Mouse (Mus musculus) layer of hippocampus, adult 2 months (tissue): ENCODE measurements around the gene Ppig. TPM values are rescaled to one million over a fixed set of nuclear protein-coding genes. Genes with fewer than 3 reads are reported as not detected.

Source experiments
- DNase-seq, 2 experiments: peaks; one replicate each; pipeline ENCODE4 v3.0.0; 2022; ENCODE audit warnings: low spot score in 2 of 2
- H3K27ac ChIP-seq: fragments of 200-600 bp; 2 replicates; pipeline ENCODE4 v1.8.1; 2022
- H3K4me3 ChIP-seq: fragments of 200-600 bp; 2 replicates; pipeline ENCODE4 v1.8.1; 2022; ENCODE audit warnings: mild to moderate bottlenecking
- CTCF ChIP-seq: fragments of 200-600 bp; conservative IDR thresholded peaks from 2 replicates; pipeline ENCODE4 v1.8.1; 2022; ENCODE audit warnings: antibody characterized with exemption, mild to moderate bottlenecking, moderate library complexity
- total RNA-seq, 2 experiments: library from RNA; stranded (reverse); gene quantifications; 2 replicates each; pipeline ENCODE4 v1.2.3; 2021

The Ppig gene
- total RNA-seq, 2 experiments from 2014 or later = 67.7 to 67.8 TPM

GRCm38 (mm10) chr2:69778836-69779177 lies 56.5 kb downstream of the Ppig start:
- peak; percentile 64 for TF ChIP-seq CTCF
- Histone ChIP-seq H3K4me3 (no peak overlapping the region), H3K27ac (no peak overlapping the region)
- no peak for DNase-seq

GRCm38 (mm10) chr2:69788974-69789373 lies 66.6 kb downstream of the Ppig start:
- Histone ChIP-seq H3K4me3 (peak overlapping the region; percentile 97), H3K27ac (peak overlapping the region; percentile 92)
- DNase-seq = no peak
- TF ChIP-seq CTCF = no peak

- H3K27ac ChIP-seq = peak within 1 kb of the TSS; percentile 92
- DNase-seq = peak; percentile 98 to 99
- TF ChIP-seq CTCF = no peak
Measured at GRCm38 (mm10) chr2:69789429-69790069, 67.2 kb downstream of the Ppig start, which contains the start of the genes Ccdc173 and Phospho2. TSS of gene Ccdc173 (minus strand) at chr2:69789575. TSS of gene Phospho2 (plus strand) at chr2:69789623.

GRCm38 (mm10) chr2:69790285-69790684 lies 67.9 kb downstream of the Ppig start:
- peak; percentile 92 for TF ChIP-seq CTCF
- peak; percentile 81 to 82 for DNase-seq
- Histone ChIP-seq H3K27ac (peak overlapping the region; percentile 92), H3K4me3 (peak overlapping the region; percentile 97)

More at GRCm38 (mm10) chr2:69789429-69790069, 67.2 kb downstream of the Ppig start, which contains the start of the genes Ccdc173 and Phospho2:
- H3K4me3 ChIP-seq = peak within 1 kb of the TSS; percentile 97

- no peak for DNase-seq
- H3K27ac ChIP-seq = no peak overlapping the region
- no peak for TF ChIP-seq CTCF
- H3K4me3 ChIP-seq = peak overlapping the region; percentile 97
Measured at GRCm38 (mm10) chr2:69790722-69791121, 68.4 kb downstream of the Ppig start.

- H3K4me3 ChIP-seq = peak overlapping the region; percentile 12; the same call in 1 of the 2 replicates
- no peak overlapping the region for H3K27ac ChIP-seq
- DNase-seq = peak in 1 of 2 experiments; percentile 67
- TF ChIP-seq CTCF = peak; percentile 90
Measured at GRCm38 (mm10) chr2:69802911-69803312, 80.6 kb downstream of the Ppig start.

Other genes starting within 250 kb of the Ppig start
- 1 to 10 TPM in 1 of 2 experiments, under 1 TPM in 1; 0.59 to 1.0 TPM for gene Lrp2, start 136.5 kb upstream of the Ppig start, total RNA-seq
- 10 to 100 TPM; 29.8 to 31.3 TPM for gene Bbs5, start 75.4 kb upstream of the Ppig start, total RNA-seq
- gene Klhl41, start 52.4 kb upstream of the Ppig start, total RNA-seq = under 1 TPM; 0.39 to 0.69 TPM
- 10 to 100 TPM; 17.7 to 19.0 TPM for gene Fastkd1, start 9.0 kb upstream of the Ppig start, total RNA-seq
- gene Ccdc173, start 67.0 kb downstream of the Ppig start, total RNA-seq = 1 to 10 TPM; 2.7 to 3.1 TPM
- gene Phospho2, start 67.1 kb downstream of the Ppig start, total RNA-seq = 10 to 100 TPM; 19.8 to 23.7 TPM
- 10 to 100 TPM; 43.8 to 44.3 TPM for gene Klhl23, start 99.4 kb downstream of the Ppig start, total RNA-seq
- 100 to 1,000 TPM; 125 to 139 TPM for gene Ssb, start 139.0 kb downstream of the Ppig start, total RNA-seq
- 10 to 100 TPM; 14.1 to 15.6 TPM for gene Mettl5, start 163.1 kb downstream of the Ppig start, total RNA-seq
- 100 to 1,000 TPM; 121 to 128 TPM for gene Ubr3, start 174.7 kb downstream of the Ppig start, total RNA-seq